Mouse (Mus musculus) inflammation-experienced regulatory T-cells, adult 6 months (primary cell): ENCODE data around the gene Gm10330. TPM values are rescaled to one million over a fixed set of nuclear protein-coding genes. Genes with fewer than 3 reads are reported as not detected.
"Not testable (repeated sequence)": the region's sequence is repeated elsewhere in the genome, so short reads cannot be mapped to it uniquely, and the experiment has no call there.

Experiments
- ATAC-seq: one replicate; pipeline ENCODE4 v1.8.0; 2017
- polyA plus RNA-seq, 3 experiments: library from polyadenylated mRNA; unstranded; fragments of 100-300 nt; shearing (Covaris generic); gene quantifications; one replicate each; pipeline ENCODE4 v1.2.1; 2017

The Gm10330 gene
- not detected for polyA plus RNA-seq

GRCm38 (mm10) chr12:23780165-23780564, at the start of gene Gm10330:
Gm10330 (minus strand) TSS chr12:23780265.
- ATAC-seq = not testable (repeated sequence)

- not testable (repeated sequence) for ATAC-seq
Measured at GRCm38 (mm10) chr12:23800776-23801175, 20.7 kb upstream of the Gm10330 start.

- not testable (repeated sequence) for ATAC-seq
Measured at GRCm38 (mm10) chr12:23800366-23800765, 20.3 kb upstream of the Gm10330 start.
